Mouse (Mus musculus) thymus, adult 2 months (tissue): Measurements from ENCODE around the gene Ckap5. TPM values are rescaled to one million over a fixed set of nuclear protein-coding genes. Genes with fewer than 3 reads are reported as not detected.
A peak's percentile ranks its signal among the peaks of the same experiment; 100 is the strongest.
"Not testable (repeated sequence)": the region's sequence is repeated elsewhere in the genome, so short reads cannot be mapped to it uniquely, and the experiment has no call there.

Experiments
- DNase-seq: peaks from one replicate; pipeline ENCODE4 v3.0.0; 2021
- H3K27ac ChIP-seq: fragments of 200-500 bp; 2 replicates; pipeline ENCODE4 v1.5.1; 2012; ENCODE audit warnings: low read length, control low read depth; ENCODE audit not compliant: control insufficient read depth, insufficient read depth
- H3K27me3 ChIP-seq: fragments of 200-500 bp; 2 replicates; pipeline ENCODE4 v1.6.1; 2012; ENCODE audit warnings: mild to moderate bottlenecking, low read length, moderate library complexity, mixed read lengths; ENCODE audit not compliant: control insufficient read depth, insufficient read depth
- H3K36me3 ChIP-seq: fragments of 200-500 bp; 2 replicates; pipeline ENCODE4 v1.6.1; 2012; ENCODE audit warnings: mild to moderate bottlenecking, low read length, moderate library complexity; ENCODE audit not compliant: control insufficient read depth, insufficient read depth
- H3K4me1 ChIP-seq: fragments of 200-500 bp; replicated peaks from 2 replicates; pipeline ENCODE4 v1.6.1; 2012; ENCODE audit warnings: low read length; ENCODE audit not compliant: control insufficient read depth, insufficient read depth
- H3K4me3 ChIP-seq: fragments of 200-500 bp; 2 replicates; pipeline ENCODE4 v1.5.1; 2012; ENCODE audit warnings: mild to moderate bottlenecking, low read length, control low read depth, moderate library complexity; ENCODE audit not compliant: control insufficient read depth, insufficient read depth
- CTCF ChIP-seq: fragments of 200-500 bp; IDR thresholded peaks from 2 replicates; pipeline ENCODE4 v1.5.1; 2012; ENCODE audit warnings: mild to moderate bottlenecking, control low read depth, low read length, moderate library complexity, borderline replicate concordance; ENCODE audit not compliant: control insufficient read depth, poor library complexity, insufficient read depth; ENCODE audit errors: extremely low read depth
- POLR2A ChIP-seq: fragments of 200-500 bp; IDR thresholded peaks from 2 replicates; pipeline ENCODE4 v1.6.1; 2012; ENCODE audit warnings: mild to moderate bottlenecking, low read length, control low read depth, moderate library complexity; ENCODE audit not compliant: control insufficient read depth, poor library complexity, insufficient read depth; ENCODE audit errors: extremely low read depth
- WGBS: fragments of 180-500 bp; shearing (Covaris S2); methylation state at CpG from one replicate; pipeline ENCODE4 v1.1.7; 2018; 5-methylcytosine and 5-hydroxymethylcytosine counted together
- polyA plus RNA-seq: library from polyadenylated mRNA; depleted of rRNA; stranded (reverse); fragments of >200 nt; gene quantifications from 2 replicates; pipeline ENCODE4 v1.2.3, GENCODE M21; 2012

Ckap5 gene
- polyA plus RNA-seq, 1 experiment: 20.9 TPM

DNA sequence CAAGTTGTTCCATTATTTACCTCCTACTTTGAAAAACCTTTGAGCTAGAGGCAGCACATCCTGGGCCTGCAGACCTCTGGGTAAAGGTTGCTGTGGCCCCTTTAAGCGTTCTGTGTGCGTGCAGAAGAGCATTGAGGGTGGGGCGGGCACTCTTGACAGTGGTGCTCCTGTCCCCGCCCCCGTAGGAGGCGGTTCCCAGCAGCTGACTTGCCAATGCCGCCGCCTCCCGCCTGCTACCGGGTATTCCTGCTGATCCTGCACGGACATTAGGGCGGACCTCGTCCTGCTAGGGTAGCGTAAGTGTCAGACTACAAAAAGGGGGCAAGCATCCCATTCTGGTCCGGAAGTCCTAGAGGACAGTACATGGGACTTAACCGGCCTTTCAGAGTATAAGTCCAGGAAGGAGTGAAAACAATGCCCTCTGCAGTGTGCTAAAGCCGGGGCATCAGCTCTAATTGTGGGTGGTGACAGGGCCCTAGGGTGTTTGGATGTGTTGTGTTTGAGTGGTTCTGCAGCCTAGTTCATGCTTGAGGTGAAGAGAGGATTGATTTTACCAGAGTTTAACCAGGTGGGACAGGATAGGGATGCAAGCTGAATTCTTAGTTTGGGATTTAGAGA lies 11.1 kb downstream of the Ckap5 start:
- H3K27ac ChIP-seq: no peak overlapping the region
- 0 out of 2 replicates have a peak, but pooled peaks have one; percentile 19 for TF ChIP-seq CTCF
- TF ChIP-seq POLR2A: no peak
- H3K27me3 ChIP-seq: no peaks in the 10 kb centered on the region
- DNase-seq: peak; percentile 85
- H3K4me3 ChIP-seq: peak overlapping the region; percentile 53
- WGBS: 9% methylated on average over 17 of the region's 17 CpGs
- H3K36me3 ChIP-seq: no peaks in the 10 kb centered on the region
- H3K4me1 ChIP-seq: 0 out of 2 replicates have a peak, but pooled peaks cover 2% of the 10 kb centered on the region

DNA sequence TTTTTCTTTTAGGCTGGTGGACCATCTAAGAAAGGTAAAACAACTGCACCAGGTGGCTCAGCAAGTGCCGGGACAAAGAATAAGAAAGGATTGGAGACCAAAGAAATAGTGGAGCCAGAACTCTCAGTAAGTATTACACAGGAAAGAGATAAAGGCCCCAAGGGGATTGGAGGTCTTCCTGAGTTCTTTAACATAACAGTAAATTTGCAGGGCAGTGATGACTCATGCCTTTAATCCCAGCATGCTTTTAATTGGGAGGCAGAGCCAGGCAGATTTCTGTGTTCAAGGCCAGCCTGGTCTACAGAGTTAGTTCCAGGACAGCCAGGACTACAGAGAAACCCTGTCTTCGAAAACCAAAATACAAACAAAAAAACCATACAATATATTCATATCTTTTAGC lies 41.6 kb downstream of the Ckap5 start:
- Histone ChIP-seq H3K27me3 (no peaks in the 10 kb centered on the region), H3K36me3 (peaks cover 89% of the 10 kb centered on the region), H3K27ac (no peak overlapping the region), H3K4me3 (no peak overlapping the region), H3K4me1 (no peaks in the 10 kb centered on the region)
- DNase-seq: no peak
- TF ChIP-seq POLR2A (no peak), CTCF (no peak)
- WGBS: over 99% methylated on average over 2 of the region's 2 CpGs

DNA sequence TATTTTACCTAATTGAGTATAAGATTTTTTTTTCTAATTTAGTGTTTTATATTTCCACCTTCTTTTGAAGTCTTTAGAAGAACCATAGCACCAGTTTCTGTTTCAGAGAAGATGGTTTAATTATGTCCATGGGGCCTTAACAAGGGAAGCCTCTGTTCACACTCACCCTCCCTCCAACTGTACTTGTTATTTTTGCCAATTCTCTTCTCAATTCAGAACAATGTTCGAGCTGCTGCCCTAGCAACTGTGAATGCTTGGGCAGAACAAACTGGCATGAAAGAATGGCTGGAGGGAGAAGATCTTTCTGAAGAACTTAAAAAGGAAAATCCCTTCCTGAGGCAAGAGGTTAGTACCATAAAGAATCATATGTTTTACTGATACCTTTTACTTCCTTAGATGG lies 54.3 kb downstream of the Ckap5 start:
- no peaks in the 10 kb centered on the region for H3K4me1 ChIP-seq
- peaks cover 75% of the 10 kb centered on the region for H3K36me3 ChIP-seq
- DNase-seq: no peak
- H3K4me3 ChIP-seq: no peak overlapping the region
- 98% methylated on average over 1 of the region's 1 CpGs for WGBS
- no peaks in the 10 kb centered on the region for H3K27me3 ChIP-seq
- TF ChIP-seq POLR2A (no peak), CTCF (no peak)
- H3K27ac ChIP-seq: no peak overlapping the region

DNA sequence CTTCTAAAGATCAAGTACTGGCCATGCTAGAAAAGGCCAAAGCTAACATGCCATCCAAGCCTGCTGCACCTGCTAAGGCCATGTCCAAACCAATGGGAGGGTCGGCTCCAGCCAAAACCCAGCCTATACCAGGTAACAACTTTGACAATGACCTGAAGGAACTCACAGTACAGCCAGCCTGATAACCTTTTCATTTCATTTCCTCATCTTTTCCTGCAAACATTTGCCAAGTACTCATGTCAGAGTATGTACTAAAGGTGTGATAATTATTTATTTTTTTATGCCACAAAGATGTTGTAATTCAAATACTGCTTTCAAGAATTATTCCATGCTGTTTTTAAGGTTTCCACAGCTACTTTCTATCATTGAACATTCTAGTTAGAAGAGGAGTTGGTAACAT lies 59.7 kb downstream of the Ckap5 start:
- no peak for DNase-seq
- no peak overlapping the region for H3K4me3 ChIP-seq
- H3K36me3 ChIP-seq: peaks cover 67% of the 10 kb centered on the region
- 97% methylated on average over 1 of the region's 1 CpGs for WGBS
- H3K27me3 ChIP-seq: no peaks in the 10 kb centered on the region
- H3K4me1 ChIP-seq: no peaks in the 10 kb centered on the region
- TF ChIP-seq POLR2A (no peak), CTCF (no peak)
- H3K27ac ChIP-seq: no peak overlapping the region

DNA sequence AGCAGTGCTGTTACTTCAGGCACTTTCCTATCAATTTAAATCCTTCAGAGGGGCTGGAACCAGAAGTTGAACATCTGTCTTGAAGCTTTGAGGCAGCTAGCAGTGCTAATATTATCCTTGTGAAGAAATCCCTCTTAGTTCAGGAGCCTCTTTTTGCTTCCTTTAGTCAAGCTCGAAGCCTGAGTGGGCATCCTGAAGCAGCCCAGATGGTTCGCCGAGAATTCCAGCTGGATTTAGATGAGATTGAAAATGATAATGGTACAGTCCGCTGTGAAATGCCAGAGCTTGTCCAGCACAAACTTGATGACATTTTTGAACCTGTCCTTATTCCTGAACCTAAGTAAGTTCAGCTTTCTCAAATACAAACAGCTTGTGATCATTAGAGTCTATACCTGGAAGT lies 73.9 kb downstream of the Ckap5 start:
- TF ChIP-seq CTCF: no peak
- no peak for TF ChIP-seq POLR2A
- WGBS: over 99% methylated on average over 4 of the region's 4 CpGs
- Histone ChIP-seq H3K4me3 (no peak overlapping the region), H3K27me3 (no peaks in the 10 kb centered on the region), H3K4me1 (no peaks in the 10 kb centered on the region), H3K27ac (no peak overlapping the region), H3K36me3 (peaks cover 79% of the 10 kb centered on the region)
- DNase-seq: no peak

DNA sequence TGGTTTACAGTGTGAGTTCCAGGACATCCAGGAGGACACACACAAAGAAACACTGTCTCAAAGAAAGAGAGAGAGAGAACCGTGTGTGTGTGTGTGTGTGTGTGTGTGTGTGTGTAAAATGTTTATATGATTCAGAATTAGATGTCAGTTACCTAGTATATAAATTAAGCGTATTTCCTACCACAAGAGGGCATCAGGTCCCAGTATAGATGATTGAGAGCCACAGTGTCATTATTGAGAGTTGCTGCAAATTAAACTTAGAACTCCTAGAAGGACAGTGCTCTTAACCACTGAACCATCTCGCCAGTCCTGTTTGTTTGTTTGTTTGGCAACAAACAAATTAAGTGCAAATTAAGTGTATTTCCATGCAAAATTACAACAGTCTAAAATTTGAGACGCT lies 75.8 kb downstream of the Ckap5 start:
- peak; percentile 7 for DNase-seq
- WGBS: 86% methylated on average over 4 of the region's 4 CpGs
- Histone ChIP-seq H3K4me3 (no peak overlapping the region), H3K4me1 (no peaks in the 10 kb centered on the region), H3K36me3 (peaks cover 79% of the 10 kb centered on the region), H3K27ac (no peak overlapping the region), H3K27me3 (no peaks in the 10 kb centered on the region)
- TF ChIP-seq CTCF (no peak), POLR2A (no peak)

GRCm38 (mm10) chr2:91609370-91609769 lies 82.8 kb downstream of the Ckap5 start:
- peaks cover 51% of the 10 kb centered on the region for H3K36me3 ChIP-seq
- not testable (repeated sequence) for H3K4me1 ChIP-seq, H3K27ac ChIP-seq, H3K4me3 ChIP-seq, H3K27me3 ChIP-seq, DNase-seq
